Mouse (Mus musculus) liver, adult 2 months (tissue): Measurements from ENCODE around the gene Kif5a. TPM values are rescaled to one million over a fixed set of nuclear protein-coding genes. Genes with fewer than 3 reads are reported as not detected.
A peak's percentile ranks its signal among the peaks of the same experiment; 100 is the strongest.

Experiments used
- DNase-seq: peaks from one replicate; pipeline ENCODE4 v3.0.0-alpha.2; 2011; ENCODE audit warnings: low read depth, low spot score; ENCODE audit errors: extremely low read depth
- H3K27ac ChIP-seq: fragments of 200-500 bp; replicated peaks from 2 replicates; pipeline ENCODE4 v1.5.1; 2012; ENCODE audit warnings: low read depth, mild to moderate bottlenecking, control low read depth, inconsistent platforms, low read length; ENCODE audit not compliant: insufficient read depth
- H3K27me3 ChIP-seq: fragments of 200-500 bp; 2 replicates; pipeline ENCODE4 v1.6.1; 2012; ENCODE audit warnings: mild to moderate bottlenecking, moderate library complexity, low read length, inconsistent platforms; ENCODE audit not compliant: control insufficient read depth, insufficient read depth
- H3K36me3 ChIP-seq: fragments of 200-500 bp; 2 replicates; pipeline ENCODE4 v1.6.1; 2012; ENCODE audit warnings: low read length, inconsistent platforms; ENCODE audit not compliant: control insufficient read depth, insufficient read depth
- H3K4me1 ChIP-seq: fragments of 200-500 bp; 2 replicates; pipeline ENCODE4 v1.6.1; 2011; ENCODE audit warnings: low read length; ENCODE audit not compliant: control insufficient read depth, insufficient read depth
- H3K4me3 ChIP-seq: fragments of 200-500 bp; 2 replicates; pipeline ENCODE4 v1.5.1; 2011; ENCODE audit warnings: low read depth, mild to moderate bottlenecking, control low read depth, low read length, moderate library complexity; ENCODE audit not compliant: insufficient read depth
- H3K79me2 ChIP-seq: fragments of 200-500 bp; 2 replicates; pipeline ENCODE4 v1.6.1; 2012; ENCODE audit warnings: inconsistent platforms, mild to moderate bottlenecking, low read length, moderate library complexity; ENCODE audit not compliant: control insufficient read depth, insufficient read depth
- H3K9ac ChIP-seq: fragments of 200-500 bp; 2 replicates; pipeline ENCODE4 v1.6.1; 2012; ENCODE audit warnings: low read depth, mild to moderate bottlenecking, control low read depth, inconsistent platforms, low read length
- CTCF ChIP-seq: fragments of 200-500 bp; IDR thresholded peaks from 2 replicates; pipeline ENCODE4 v1.5.1; 2011; ENCODE audit warnings: low read depth, low read length, control low read depth
- POLR2A ChIP-seq: fragments of 200-500 bp; IDR thresholded peaks from 2 replicates; pipeline ENCODE4 v1.6.1; 2011; ENCODE audit warnings: low read length, control low read depth; ENCODE audit not compliant: insufficient read depth; ENCODE audit errors: extremely low read depth
- WGBS: fragments of 180-500 bp; shearing (Covaris S2); methylation state at CpG from one replicate; pipeline ENCODE4 v1.1.7; 2018; 5-methylcytosine and 5-hydroxymethylcytosine counted together
- polyA plus RNA-seq: library from polyadenylated mRNA; depleted of rRNA; stranded (reverse); fragments of >200 nt; gene quantifications from 2 replicates; pipeline ENCODE4 v1.2.3, GENCODE M21; 2012
- total RNA-seq: library from RNA; depleted of rRNA; stranded (reverse); fragments of >200 nt; gene quantifications from 2 replicates; pipeline ENCODE4 v1.2.3, GENCODE M21; 2014

Gene Kif5a
- total and polyA plus RNA-seq, 2 experiments = 0.55 to 10.7 TPM

- no peak for TF ChIP-seq POLR2A
- TF ChIP-seq CTCF = no peak
- H3K79me2 ChIP-seq = peaks cover 19% of the 10 kb centered on the region; the same call in 1 of the 2 replicates
- H3K4me1 ChIP-seq = peaks cover 17% of the 10 kb centered on the region
- DNase-seq = peak; percentile 55
- no peaks in the 10 kb centered on the region for H3K27me3 ChIP-seq
- peak overlapping the region; percentile 96 for H3K27ac ChIP-seq
- peaks cover 20% of the 10 kb centered on the region for H3K36me3 ChIP-seq
- 14% methylated on average over 7 of the region's 7 CpGs for WGBS
- H3K9ac ChIP-seq = 0 out of 2 replicates have a peak overlapping the region, but pooled peaks have one; percentile 86
- H3K4me3 ChIP-seq = no peak overlapping the region
These were observed 23.6 kb upstream of the Kif5a start for GRCm38 (mm10) chr10:127286730-127287129.

- DNase-seq = no peak
- H3K36me3 ChIP-seq = peaks cover 25% of the 10 kb centered on the region
- no peak overlapping the region for H3K27ac ChIP-seq
- H3K9ac ChIP-seq = no peak overlapping the region
- TF ChIP-seq POLR2A (no peak), CTCF (no peak)
- H3K79me2 ChIP-seq = peaks cover 19% of the 10 kb centered on the region; the same call in 1 of the 2 replicates
- H3K27me3 ChIP-seq = no peaks in the 10 kb centered on the region
- WGBS = 80% methylated on average over 7 of the region's 7 CpGs
- H3K4me3 ChIP-seq = no peak overlapping the region
- H3K4me1 ChIP-seq = peaks cover 17% of the 10 kb centered on the region
These were observed 23.0 kb upstream of the Kif5a start for GRCm38 (mm10) chr10:127286194-127286593.

- H3K9ac ChIP-seq = no peak overlapping the region
These were observed 22.5 kb upstream of the Kif5a start for GRCm38 (mm10) chr10:127285644-127286043.

GRCm38 (mm10) chr10:127284724-127285500, 21.8 kb upstream of the Kif5a start:
- Histone ChIP-seq H3K79me2 (peaks cover 19% of the 10 kb centered on the region; the same call in 1 of the 2 replicates), H3K4me1 (peaks cover 17% of the 10 kb centered on the region), H3K9ac (no peak overlapping the region), H3K27ac (no peak overlapping the region), H3K4me3 (no peak overlapping the region), H3K27me3 (no peaks in the 10 kb centered on the region), H3K36me3 (peaks cover 31% of the 10 kb centered on the region)
- WGBS = 89% methylated on average over 11 of the region's 11 CpGs
- no peak for DNase-seq
- TF ChIP-seq CTCF (no peak), POLR2A (no peak)

More at GRCm38 (mm10) chr10:127285644-127286043, 22.5 kb upstream of the Kif5a start:
- TF ChIP-seq POLR2A (no peak), CTCF (no peak)
- peaks cover 27% of the 10 kb centered on the region for H3K36me3 ChIP-seq
- no peak overlapping the region for H3K4me3 ChIP-seq
- no peak overlapping the region for H3K27ac ChIP-seq
- peaks cover 19% of the 10 kb centered on the region; the same call in 1 of the 2 replicates for H3K79me2 ChIP-seq
- DNase-seq = no peak
- peaks cover 17% of the 10 kb centered on the region for H3K4me1 ChIP-seq
- H3K27me3 ChIP-seq = no peaks in the 10 kb centered on the region
- 93% methylated on average over 13 of the region's 13 CpGs for WGBS

- Histone ChIP-seq H3K4me3 (no peak overlapping the region), H3K27ac (no peak overlapping the region), H3K9ac (no peak overlapping the region), H3K79me2 (peaks cover 19% of the 10 kb centered on the region; the same call in 1 of the 2 replicates), H3K36me3 (peaks cover 34% of the 10 kb centered on the region), H3K27me3 (no peaks in the 10 kb centered on the region), H3K4me1 (peaks cover 13% of the 10 kb centered on the region)
- 97% methylated on average over 7 of the region's 7 CpGs for WGBS
- TF ChIP-seq POLR2A = no peak
- TF ChIP-seq CTCF = no peak
- DNase-seq = no peak
These were observed 21.0 kb upstream of the Kif5a start for GRCm38 (mm10) chr10:127284105-127284622.
